Mouse (Mus musculus) limb, embryonic 13.5 days (tissue): ENCODE results near the gene Tcp10a. TPM values are rescaled to one million over a fixed set of nuclear protein-coding genes. Genes with fewer than 3 reads are reported as not detected.
"Not testable (repeated sequence)": the region's sequence is repeated elsewhere in the genome, so short reads cannot be mapped to it uniquely, and the experiment has no call there.

ENCODE experiments used
- ATAC-seq: fragments of 200-750 bp; cut with Nextera tagmentation; 2 replicates; pipeline ENCODE4 v1.8.0; 2017; ENCODE audit warnings: low read depth, moderate number of reproducible peaks, moderate TSS enrichment; ENCODE audit not compliant: low FRiP score
- H3K27ac ChIP-seq: fragments of 300-500 bp; sonication (generic); 2 replicates; pipeline ENCODE4 v1.5.1; 2015; ENCODE audit warnings: inconsistent platforms, mild to moderate bottlenecking, moderate library complexity
- H3K27me3 ChIP-seq: fragments of 300-500 bp; sonication (generic); 2 replicates; pipeline ENCODE4 v1.6.1; 2015; ENCODE audit warnings: mild to moderate bottlenecking, inconsistent platforms
- H3K36me3 ChIP-seq: fragments of 300-500 bp; sonication (generic); 2 replicates; pipeline ENCODE4 v1.6.1; 2015; ENCODE audit warnings: inconsistent platforms, mild to moderate bottlenecking, moderate library complexity
- H3K4me1 ChIP-seq: fragments of 300-500 bp; sonication (generic); 2 replicates; pipeline ENCODE4 v1.6.1; 2015; ENCODE audit warnings: inconsistent platforms
- H3K4me2 ChIP-seq: fragments of 300-500 bp; sonication (generic); replicated peaks from 2 replicates; pipeline ENCODE4 v1.6.1; 2015; ENCODE audit warnings: inconsistent platforms, mild to moderate bottlenecking, moderate library complexity
- H3K4me3 ChIP-seq: fragments of 300-500 bp; sonication (generic); 2 replicates; pipeline ENCODE4 v1.5.1; 2015; ENCODE audit warnings: moderate library complexity, mild to moderate bottlenecking, inconsistent platforms
- H3K9ac ChIP-seq: fragments of 300-500 bp; sonication (generic); 2 replicates; pipeline ENCODE4 v1.6.1; 2015; ENCODE audit warnings: mild to moderate bottlenecking, inconsistent platforms
- H3K9me3 ChIP-seq: fragments of 300-500 bp; sonication (generic); 2 replicates; pipeline ENCODE4 v1.6.1; 2016; ENCODE audit warnings: inconsistent platforms
- WGBS: fragments of 180-500 bp; shearing (Covaris S2); methylation state at CpG from one replicate; pipeline ENCODE4 v1.1.7; 2015; 5-methylcytosine and 5-hydroxymethylcytosine counted together
- polyA plus RNA-seq: library from polyadenylated mRNA; unstranded; fragments of >200 nt; fragmentation: Nextera tagmentation; extraction: Ambion mirVana; gene quantifications from 2 replicates; pipeline ENCODE4 v1.2.1, GENCODE M21; 2015

Gene Tcp10a
- polyA plus RNA-seq, 1 experiment from 2014 or later = not detected

GRCm38 (mm10) chr17:7332745-7333144 lies 8.3 kb downstream of the Tcp10a start:
- H3K4me3 ChIP-seq, ATAC-seq, H3K36me3 ChIP-seq, H3K9me3 ChIP-seq, H3K4me2 ChIP-seq, H3K27ac ChIP-seq, H3K4me1 ChIP-seq, H3K27me3 ChIP-seq, H3K9ac ChIP-seq: not testable (repeated sequence)
- WGBS = 67% methylated on average over 3 of the region's 5 CpGs

- H3K27ac ChIP-seq, H3K4me3 ChIP-seq, H3K4me2 ChIP-seq, H3K27me3 ChIP-seq, H3K9me3 ChIP-seq, H3K9ac ChIP-seq, H3K4me1 ChIP-seq, H3K36me3 ChIP-seq, ATAC-seq: not testable (repeated sequence)
- 78% methylated on average over 7 of the region's 9 CpGs for WGBS
These were observed 12.9 kb downstream of the Tcp10a start for GRCm38 (mm10) chr17:7337381-7337780.

GRCm38 (mm10) chr17:7348765-7349164 lies 24.3 kb downstream of the Tcp10a start:
- H3K4me2 ChIP-seq, H3K27ac ChIP-seq, H3K27me3 ChIP-seq, H3K4me3 ChIP-seq, H3K9ac ChIP-seq, H3K36me3 ChIP-seq, H3K4me1 ChIP-seq, H3K9me3 ChIP-seq, ATAC-seq: not testable (repeated sequence)
- WGBS = 69% methylated on average over 2 of the region's 3 CpGs

- not testable (repeated sequence) for H3K9ac ChIP-seq, H3K4me1 ChIP-seq, ATAC-seq, H3K4me2 ChIP-seq, H3K9me3 ChIP-seq, H3K27ac ChIP-seq, H3K36me3 ChIP-seq, H3K4me3 ChIP-seq, H3K27me3 ChIP-seq
- WGBS = 92% methylated on average over 1 of the region's 1 CpGs
These were observed 28.1 kb downstream of the Tcp10a start, which contains the start of gene Ttll2 for GRCm38 (mm10) chr17:7352596-7352995. Ttll2 (minus strand) TSS chr17:7352696.

- not testable (repeated sequence) for H3K4me2 ChIP-seq, ATAC-seq, H3K9me3 ChIP-seq, H3K4me1 ChIP-seq, H3K27ac ChIP-seq, H3K27me3 ChIP-seq, H3K36me3 ChIP-seq, H3K4me3 ChIP-seq, H3K9ac ChIP-seq
- WGBS = 86% methylated on average over 4 of the region's 4 CpGs
These were observed 35.4 kb downstream of the Tcp10a start for GRCm38 (mm10) chr17:7359806-7360205.

- H3K9me3 ChIP-seq, H3K9ac ChIP-seq, ATAC-seq, H3K27ac ChIP-seq, H3K27me3 ChIP-seq, H3K4me3 ChIP-seq, H3K36me3 ChIP-seq, H3K4me1 ChIP-seq, H3K4me2 ChIP-seq: not testable (repeated sequence)
- WGBS = 88% methylated on average over 9 of the region's 9 CpGs
These were observed 36.5 kb downstream of the Tcp10a start for GRCm38 (mm10) chr17:7360749-7361465.

- ATAC-seq, H3K4me3 ChIP-seq: not testable (repeated sequence)
These were observed 41.2 kb downstream of the Tcp10a start for GRCm38 (mm10) chr17:7365615-7366014.

GRCm38 (mm10) chr17:7366265-7366664 lies 41.8 kb downstream of the Tcp10a start:
- ATAC-seq, H3K36me3 ChIP-seq, H3K27ac ChIP-seq, H3K4me1 ChIP-seq, H3K4me3 ChIP-seq, H3K9me3 ChIP-seq, H3K9ac ChIP-seq, H3K4me2 ChIP-seq, H3K27me3 ChIP-seq: not testable (repeated sequence)
- WGBS = 57% methylated on average over 1 of the region's 1 CpGs

More at GRCm38 (mm10) chr17:7365615-7366014, 41.2 kb downstream of the Tcp10a start:
- not testable (repeated sequence) for H3K4me2 ChIP-seq, H3K9ac ChIP-seq, H3K4me1 ChIP-seq, H3K27ac ChIP-seq, H3K27me3 ChIP-seq, H3K9me3 ChIP-seq, H3K36me3 ChIP-seq
- WGBS = no CpG with 5 or more reads among the region's 3 CpGs

- H3K9ac ChIP-seq, H3K4me1 ChIP-seq, H3K4me3 ChIP-seq, ATAC-seq, H3K4me2 ChIP-seq, H3K27me3 ChIP-seq, H3K27ac ChIP-seq, H3K9me3 ChIP-seq, H3K36me3 ChIP-seq: not testable (repeated sequence)
- 55% methylated on average over 5 of the region's 7 CpGs for WGBS
These were observed 42.4 kb downstream of the Tcp10a start for GRCm38 (mm10) chr17:7366676-7367374.

- H3K36me3 ChIP-seq, H3K9ac ChIP-seq, H3K4me1 ChIP-seq, ATAC-seq, H3K4me2 ChIP-seq, H3K27me3 ChIP-seq, H3K4me3 ChIP-seq, H3K27ac ChIP-seq, H3K9me3 ChIP-seq: not testable (repeated sequence)
- 85% methylated on average over 6 of the region's 6 CpGs for WGBS
These were observed 45.0 kb downstream of the Tcp10a start for GRCm38 (mm10) chr17:7369401-7369800.

- H3K36me3 ChIP-seq, H3K4me1 ChIP-seq, H3K4me3 ChIP-seq, H3K27me3 ChIP-seq, H3K9me3 ChIP-seq, H3K4me2 ChIP-seq, H3K27ac ChIP-seq, ATAC-seq, H3K9ac ChIP-seq: not testable (repeated sequence)
- WGBS = 77% methylated on average over 3 of the region's 5 CpGs
These were observed 47.4 kb downstream of the Tcp10a start, which contains the start of gene Gm49630 for GRCm38 (mm10) chr17:7371879-7372278. Gm49630 (minus strand) TSS chr17:7371979.

- WGBS = 88% methylated on average over 1 of the region's 3 CpGs
These were observed 52.7 kb downstream of the Tcp10a start for GRCm38 (mm10) chr17:7376951-7377700.

More at GRCm38 (mm10) chr17:7376951-7377700, 52.7 kb downstream of the Tcp10a start:
- H3K4me3 ChIP-seq, ATAC-seq, H3K9me3 ChIP-seq, H3K27me3 ChIP-seq, H3K27ac ChIP-seq, H3K9ac ChIP-seq, H3K4me1 ChIP-seq, H3K4me2 ChIP-seq, H3K36me3 ChIP-seq: not testable (repeated sequence)
